Mouse (Mus musculus) intestine, postnatal 0 days (tissue): ENCODE results near the gene Ctnnbl1. TPM values are rescaled to one million over a fixed set of nuclear protein-coding genes. Genes with fewer than 3 reads are reported as not detected.

Source experiments
- ATAC-seq: fragments of 200-750 bp; cut with Nextera tagmentation; 2 replicates; pipeline ENCODE4 v1.8.0; 2017; ENCODE audit warnings: mild to moderate bottlenecking, moderate TSS enrichment, moderate library complexity
- H3K27ac ChIP-seq: fragments of 300-500 bp; sonication (generic); 2 replicates; pipeline ENCODE4 v1.5.1; 2014; ENCODE audit warnings: mild to moderate bottlenecking, low read depth, low read length, moderate library complexity
- H3K27me3 ChIP-seq: fragments of 300-500 bp; sonication (generic); replicated peaks from 2 replicates; pipeline ENCODE4 v1.6.1; 2014; ENCODE audit warnings: low read length, mixed read lengths; ENCODE audit not compliant: control insufficient read depth, insufficient read depth
- H3K36me3 ChIP-seq: fragments of 300-500 bp; sonication (generic); 2 replicates; pipeline ENCODE4 v1.6.1; 2014; ENCODE audit warnings: mild to moderate bottlenecking, moderate library complexity; ENCODE audit not compliant: control insufficient read depth, insufficient read depth
- H3K4me1 ChIP-seq: fragments of 300-500 bp; sonication (generic); replicated peaks from 2 replicates; pipeline ENCODE4 v1.6.1; 2014; ENCODE audit warnings: antibody characterized with exemption, low read length, mixed read lengths; ENCODE audit not compliant: control insufficient read depth, insufficient read depth
- H3K4me2 ChIP-seq: fragments of 300-500 bp; sonication (generic); replicated peaks from 2 replicates; pipeline ENCODE4 v1.6.1; 2014; ENCODE audit warnings: low read depth, mild to moderate bottlenecking, moderate library complexity
- H3K4me3 ChIP-seq: fragments of 300-500 bp; sonication (generic); 2 replicates; pipeline ENCODE4 v1.5.1; 2014; ENCODE audit warnings: low read depth, low read length
- H3K9ac ChIP-seq: fragments of 300-500 bp; sonication (generic); 2 replicates; pipeline ENCODE4 v1.6.1; 2014; ENCODE audit warnings: mild to moderate bottlenecking, low read depth, low read length
- H3K9me3 ChIP-seq: fragments of 300-500 bp; sonication (generic); 2 replicates; pipeline ENCODE4 v1.6.1; 2016; ENCODE audit warnings: mixed run types; ENCODE audit not compliant: control insufficient read depth
- CTCF ChIP-seq: sonication (generic); IDR thresholded peaks from 2 replicates; pipeline ENCODE4 v1.5.1; 2016; ENCODE audit warnings: low read depth, mild to moderate bottlenecking, control low read depth, antibody characterized with exemption, moderate library complexity
- WGBS: fragments of 180-500 bp; shearing (Covaris S2); extraction: QIAGEN DNeasy Blood & Tissue Kit; methylation state at CpG from one replicate; pipeline ENCODE4 v1.1.7; 2014; 5-methylcytosine and 5-hydroxymethylcytosine counted together
- polyA plus RNA-seq: library from polyadenylated mRNA; unstranded; fragments of >200 nt; fragmentation: Nextera tagmentation; extraction: Ambion mirVana; gene quantifications from 2 replicates; pipeline ENCODE4 v1.2.1, GENCODE M21; 2015

The Ctnnbl1 gene
- polyA plus RNA-seq, 1 experiment from 2014 or later = 19.5 TPM

GRCm38 (mm10) chr2:157784238-157784637, 47.0 kb downstream of the Ctnnbl1 start:
- H3K9me3 ChIP-seq = no peaks in the 10 kb centered on the region
- H3K4me1 ChIP-seq = no peaks in the 10 kb centered on the region
- no peaks in the 10 kb centered on the region for H3K27me3 ChIP-seq
- H3K9ac ChIP-seq = no peak overlapping the region
- H3K4me3 ChIP-seq = no peak overlapping the region
- 51% methylated on average over 6 of the region's 6 CpGs for WGBS
- ATAC-seq = no peak
- peaks cover 13% of the 10 kb centered on the region for H3K36me3 ChIP-seq
- TF ChIP-seq CTCF = no peak
- H3K27ac ChIP-seq = no peak overlapping the region
- H3K4me2 ChIP-seq = no peak overlapping the region

GRCm38 (mm10) chr2:157784647-157785046, 47.4 kb downstream of the Ctnnbl1 start:
- 60% methylated on average over 2 of the region's 2 CpGs for WGBS
- Histone ChIP-seq H3K36me3 (peaks cover 14% of the 10 kb centered on the region), H3K27me3 (no peaks in the 10 kb centered on the region), H3K9me3 (no peaks in the 10 kb centered on the region), H3K27ac (no peak overlapping the region), H3K4me3 (no peak overlapping the region), H3K9ac (no peak overlapping the region), H3K4me2 (no peak overlapping the region), H3K4me1 (no peaks in the 10 kb centered on the region)
- ATAC-seq = no peak
- no peak for TF ChIP-seq CTCF

- TF ChIP-seq CTCF = no peak
- H3K36me3 ChIP-seq = peaks cover 25% of the 10 kb centered on the region
These were observed 52.0 kb downstream of the Ctnnbl1 start for GRCm38 (mm10) chr2:157789226-157789625.

GRCm38 (mm10) chr2:157790836-157791495, 53.8 kb downstream of the Ctnnbl1 start:
- Histone ChIP-seq H3K27me3 (no peaks in the 10 kb centered on the region), H3K36me3 (peaks cover 21% of the 10 kb centered on the region), H3K27ac (no peak overlapping the region), H3K4me3 (no peak overlapping the region), H3K4me1 (no peaks in the 10 kb centered on the region), H3K9me3 (no peaks in the 10 kb centered on the region), H3K4me2 (no peak overlapping the region), H3K9ac (no peak overlapping the region)
- no peak for ATAC-seq
- 94% methylated on average over 8 of the region's 8 CpGs for WGBS
- no peak for TF ChIP-seq CTCF

More at GRCm38 (mm10) chr2:157789226-157789625, 52.0 kb downstream of the Ctnnbl1 start:
- no peak for ATAC-seq
- WGBS = 83% methylated on average over 7 of the region's 7 CpGs
- Histone ChIP-seq H3K9ac (no peak overlapping the region), H3K27me3 (no peaks in the 10 kb centered on the region), H3K4me3 (no peak overlapping the region), H3K4me2 (no peak overlapping the region), H3K4me1 (no peaks in the 10 kb centered on the region), H3K9me3 (no peaks in the 10 kb centered on the region), H3K27ac (no peak overlapping the region)

GRCm38 (mm10) chr2:157791528-157792162, 54.4 kb downstream of the Ctnnbl1 start:
- Histone ChIP-seq H3K4me2 (no peak overlapping the region), H3K9me3 (no peaks in the 10 kb centered on the region), H3K27me3 (no peaks in the 10 kb centered on the region), H3K27ac (no peak overlapping the region), H3K4me3 (no peak overlapping the region), H3K9ac (no peak overlapping the region), H3K4me1 (no peaks in the 10 kb centered on the region), H3K36me3 (peaks cover 21% of the 10 kb centered on the region)
- 87% methylated on average over 14 of the region's 14 CpGs for WGBS
- no peak for TF ChIP-seq CTCF
- no peak for ATAC-seq

GRCm38 (mm10) chr2:157792840-157793552, 55.8 kb downstream of the Ctnnbl1 start:
- Histone ChIP-seq H3K27ac (no peak overlapping the region), H3K4me3 (no peak overlapping the region), H3K9ac (no peak overlapping the region), H3K4me2 (no peak overlapping the region), H3K4me1 (no peaks in the 10 kb centered on the region), H3K27me3 (no peaks in the 10 kb centered on the region), H3K9me3 (no peaks in the 10 kb centered on the region), H3K36me3 (peaks cover 21% of the 10 kb centered on the region)
- 91% methylated on average over 10 of the region's 10 CpGs for WGBS
- no peak for TF ChIP-seq CTCF
- ATAC-seq = no peak
